Mouse (Mus musculus) limb, embryonic 14.5 days (tissue): ENCODE results near the gene Tpst2. TPM values are rescaled to one million over a fixed set of nuclear protein-coding genes. Genes with fewer than 3 reads are reported as not detected.

Experiments
- ATAC-seq: fragments of 200-750 bp; cut with Nextera tagmentation; 2 replicates; pipeline ENCODE4 v1.8.0; 2017; ENCODE audit warnings: low read depth, moderate number of reproducible peaks, moderate TSS enrichment; ENCODE audit not compliant: low FRiP score
- DNase-seq: peaks from one replicate; pipeline ENCODE4 v3.0.0-alpha.2; 2015; ENCODE audit warnings: low spot score
- H3K27ac ChIP-seq: fragments of 300-500 bp; sonication (generic); replicated peaks from 2 replicates; pipeline ENCODE4 v1.5.1; 2014; ENCODE audit warnings: low read depth, mild to moderate bottlenecking, low read length, moderate library complexity, mixed read lengths
- H3K27me3 ChIP-seq: fragments of 300-500 bp; sonication (generic); 2 replicates; pipeline ENCODE4 v1.6.1; 2014; ENCODE audit warnings: low read length, mixed read lengths; ENCODE audit not compliant: control insufficient read depth, insufficient read depth
- H3K36me3 ChIP-seq: fragments of 300-500 bp; sonication (generic); 2 replicates; pipeline ENCODE4 v1.6.1; 2014; ENCODE audit warnings: mild to moderate bottlenecking, low read length, moderate library complexity, mixed read lengths; ENCODE audit not compliant: control insufficient read depth, insufficient read depth
- H3K4me1 ChIP-seq: fragments of 300-500 bp; sonication (generic); 2 replicates; pipeline ENCODE4 v1.6.1; 2014; ENCODE audit warnings: antibody characterized with exemption, low read length, mixed read lengths; ENCODE audit not compliant: control insufficient read depth, insufficient read depth
- H3K4me2 ChIP-seq: fragments of 300-500 bp; sonication (generic); replicated peaks from 2 replicates; pipeline ENCODE4 v1.6.1; 2014; ENCODE audit warnings: low read depth, mild to moderate bottlenecking, low read length, moderate library complexity; ENCODE audit not compliant: severe bottlenecking
- H3K4me3 ChIP-seq: fragments of 300-500 bp; sonication (generic); replicated peaks from 2 replicates; pipeline ENCODE4 v1.5.1; 2014; ENCODE audit warnings: low read length
- H3K9ac ChIP-seq: fragments of 300-500 bp; sonication (generic); 2 replicates; pipeline ENCODE4 v1.6.1; 2014; ENCODE audit warnings: mild to moderate bottlenecking, low read depth, low read length, moderate library complexity; ENCODE audit not compliant: severe bottlenecking
- H3K9me3 ChIP-seq: fragments of 300-500 bp; sonication (generic); 2 replicates; pipeline ENCODE4 v1.6.1; 2016; ENCODE audit warnings: low read length; ENCODE audit not compliant: control insufficient read depth
- POLR2A ChIP-seq: fragments of 200-500 bp; IDR thresholded peaks from 2 replicates; pipeline ENCODE4 v1.8.0; 2012; ENCODE audit warnings: inconsistent platforms, mild to moderate bottlenecking, moderate library complexity, borderline replicate concordance; ENCODE audit not compliant: insufficient read depth, insufficient read length; ENCODE audit errors: extremely low read depth
- WGBS: fragments of 180-500 bp; shearing (Covaris S2); extraction: QIAGEN DNeasy Blood & Tissue Kit; methylation state at CpG from one replicate; pipeline ENCODE4 v1.1.7; 2014; 5-methylcytosine and 5-hydroxymethylcytosine counted together
- polyA plus RNA-seq, 2 experiments: library from polyadenylated mRNA; depleted of rRNA in 1 of 2; stranded (reverse) in 1 of 2; unstranded in 1 of 2; fragments of >200 nt; fragmentation: Nextera tagmentation in 1 of 2; extraction: Ambion mirVana in 1 of 2; gene quantifications; 2 replicates each; pipeline versions ENCODE4 v1.2.1 to v1.2.3; 2012 to 2014

The Tpst2 gene
- polyA plus RNA-seq, 2 experiments = 37.0 to 39.7 TPM

DNA sequence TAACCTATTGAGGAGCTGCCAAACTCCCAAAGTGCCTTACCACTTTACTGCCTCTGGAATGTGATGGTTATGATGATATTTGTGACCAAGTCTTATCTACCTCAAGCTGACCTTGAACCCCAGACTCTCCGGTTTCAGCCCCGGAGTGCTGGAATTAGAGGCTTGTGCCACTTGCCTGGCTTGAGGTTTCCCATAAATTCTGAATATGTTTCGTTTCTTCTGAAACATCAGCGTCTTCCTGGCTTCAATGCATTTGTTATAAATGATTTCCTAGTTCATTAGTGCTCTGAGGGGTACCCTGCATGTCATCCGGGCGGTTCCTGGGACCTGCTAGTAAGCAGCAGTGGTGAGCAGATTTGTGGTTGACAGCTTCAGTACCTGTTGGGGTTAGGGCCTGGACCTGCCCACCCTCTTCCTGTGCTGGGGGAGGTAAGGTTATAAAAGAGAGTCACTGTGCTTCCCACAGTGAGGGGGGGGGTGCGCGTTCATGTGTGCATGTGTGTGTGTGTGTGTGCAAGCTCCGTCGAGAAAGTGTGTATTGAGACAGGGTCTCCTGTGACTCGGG lies 1.5 kb downstream of the Tpst2 start:
- Histone ChIP-seq H3K27ac (no peak overlapping the region), H3K4me2 (peak overlapping the region; percentile 63), H3K4me1 (peaks cover 18% of the 10 kb centered on the region), H3K36me3 (no peaks in the 10 kb centered on the region; the same call in 1 of the 2 replicates), H3K4me3 (peak overlapping the region; percentile 80), H3K9ac (no peak overlapping the region), H3K9me3 (no peaks in the 10 kb centered on the region), H3K27me3 (no peaks in the 10 kb centered on the region)
- TF ChIP-seq POLR2A = no peak
- WGBS = 92% methylated on average over 11 of the region's 11 CpGs
- DNase-seq (no peak), ATAC-seq (no peak)

DNA sequence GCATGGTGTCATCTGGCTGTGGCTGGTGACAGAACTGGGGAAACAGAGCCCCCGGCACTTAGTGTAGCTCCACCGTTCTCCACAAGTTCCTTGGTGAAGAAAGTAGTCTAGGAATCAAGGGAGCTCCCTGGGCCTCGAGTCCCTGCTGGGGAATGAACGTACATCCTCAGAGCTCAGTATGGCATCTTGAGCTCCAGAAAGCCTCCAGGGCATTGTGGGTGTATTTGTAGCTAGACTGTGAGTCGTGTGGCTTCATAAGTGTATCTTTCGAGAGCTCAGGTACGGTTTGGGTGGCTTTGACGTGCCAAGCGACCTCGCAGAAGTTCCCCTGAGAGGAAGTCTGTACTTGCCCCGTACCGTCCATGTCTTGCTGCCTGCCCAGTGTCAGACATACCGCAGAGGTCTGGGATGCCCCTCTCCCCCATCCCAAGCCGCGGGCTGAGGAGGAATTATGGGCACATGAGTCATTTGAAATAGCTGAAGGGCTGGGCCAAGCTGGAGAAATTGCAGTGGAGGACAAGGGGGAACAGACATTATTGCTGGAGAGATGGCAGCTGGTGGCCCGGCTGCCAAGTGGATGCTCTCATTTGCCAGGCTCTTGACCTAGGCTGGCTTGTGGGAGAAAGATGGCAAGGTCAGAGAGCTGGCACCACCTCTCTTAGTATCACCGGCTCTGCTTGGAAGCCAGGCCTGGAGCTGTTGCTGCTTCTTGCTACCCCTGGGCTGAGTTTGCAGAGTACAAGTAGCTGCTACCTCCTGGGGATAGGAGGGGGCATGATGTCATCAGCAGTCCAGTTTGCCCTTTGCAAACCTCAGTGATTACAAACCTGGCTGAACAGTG lies 2.9 kb downstream of the Tpst2 start:
- no peak for TF ChIP-seq POLR2A
- H3K4me2 ChIP-seq = no peak overlapping the region
- no peaks in the 10 kb centered on the region for H3K9me3 ChIP-seq
- no peaks in the 10 kb centered on the region for H3K27me3 ChIP-seq
- H3K36me3 ChIP-seq = no peaks in the 10 kb centered on the region; the same call in 1 of the 2 replicates
- no peak overlapping the region; the same call in 1 of the 2 replicates for H3K9ac ChIP-seq
- WGBS = 85% methylated on average over 17 of the region's 17 CpGs
- H3K4me3 ChIP-seq = no peak overlapping the region
- ATAC-seq (no peak), DNase-seq (no peak)
- no peak overlapping the region for H3K27ac ChIP-seq
- peaks cover 18% of the 10 kb centered on the region for H3K4me1 ChIP-seq

DNA sequence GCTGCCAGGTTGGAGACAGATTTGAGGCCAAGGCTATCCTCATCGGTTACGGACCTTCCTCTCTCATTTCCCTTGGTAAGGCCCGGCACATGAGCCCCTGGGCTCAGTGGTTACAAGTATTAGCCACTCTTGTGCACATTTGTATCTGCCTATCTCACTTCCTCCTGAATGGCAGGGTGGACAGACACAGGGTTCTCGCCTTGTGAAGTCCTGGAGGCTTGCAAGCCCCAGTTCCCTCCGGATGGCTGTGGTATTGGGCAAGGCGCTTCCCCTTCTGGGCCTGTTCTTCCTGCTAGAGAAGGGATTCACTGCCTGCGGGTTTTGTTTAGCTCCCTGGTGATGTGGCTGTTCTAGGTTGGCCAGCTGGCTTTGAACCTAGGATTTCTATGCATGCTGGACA lies 3.7 kb downstream of the Tpst2 start:
- Histone ChIP-seq H3K4me2 (no peak overlapping the region), H3K36me3 (no peaks in the 10 kb centered on the region; the same call in 1 of the 2 replicates), H3K4me3 (no peak overlapping the region), H3K9me3 (no peaks in the 10 kb centered on the region), H3K27me3 (no peaks in the 10 kb centered on the region), H3K4me1 (peaks cover 16% of the 10 kb centered on the region), H3K9ac (no peak overlapping the region), H3K27ac (no peak overlapping the region)
- TF ChIP-seq POLR2A = no peak
- no peak for DNase-seq
- 86% methylated on average over 7 of the region's 7 CpGs for WGBS
- ATAC-seq = no peak

DNA sequence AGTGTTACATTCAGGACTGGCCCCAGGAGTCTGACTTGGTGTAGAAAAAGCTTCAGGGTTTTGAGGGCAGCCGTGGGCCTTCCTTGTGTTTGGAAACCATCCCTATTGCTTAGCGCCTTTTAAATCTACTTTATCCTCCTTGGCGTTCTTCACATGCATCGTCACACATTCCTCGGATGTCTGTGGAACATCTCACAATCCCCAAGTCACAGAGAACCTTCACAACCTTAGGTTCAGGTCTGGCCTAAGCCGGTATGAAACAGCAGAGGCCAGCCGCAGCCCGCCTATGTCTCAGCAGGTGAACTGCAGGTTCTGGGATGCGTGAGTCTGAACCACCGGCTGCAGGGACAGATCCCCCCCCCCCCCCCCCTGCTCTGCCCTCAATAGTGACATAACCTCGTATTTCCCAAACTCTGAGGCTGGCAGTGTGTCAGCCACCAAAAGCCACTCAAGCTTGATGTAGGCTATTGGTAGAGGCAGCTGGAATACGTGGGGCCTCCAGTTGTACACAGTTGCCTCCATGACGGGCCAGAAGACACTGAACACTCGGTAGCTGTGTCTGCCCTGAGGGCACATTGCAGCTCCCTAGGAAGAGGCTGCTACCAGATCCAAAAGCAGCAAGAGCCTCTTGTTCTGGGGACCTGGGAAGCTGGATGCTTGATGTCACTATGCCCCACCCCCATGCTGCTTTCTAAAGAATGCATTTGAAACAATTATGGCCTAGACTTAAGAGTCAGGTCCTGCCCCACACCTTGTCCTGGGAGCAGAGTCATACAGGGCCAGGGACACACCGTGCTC lies 4.6 kb downstream of the Tpst2 start:
- no peak for ATAC-seq
- whole genome bisulfite sequencing = 61% methylated on average over 15 of the region's 15 CpGs

DNA sequence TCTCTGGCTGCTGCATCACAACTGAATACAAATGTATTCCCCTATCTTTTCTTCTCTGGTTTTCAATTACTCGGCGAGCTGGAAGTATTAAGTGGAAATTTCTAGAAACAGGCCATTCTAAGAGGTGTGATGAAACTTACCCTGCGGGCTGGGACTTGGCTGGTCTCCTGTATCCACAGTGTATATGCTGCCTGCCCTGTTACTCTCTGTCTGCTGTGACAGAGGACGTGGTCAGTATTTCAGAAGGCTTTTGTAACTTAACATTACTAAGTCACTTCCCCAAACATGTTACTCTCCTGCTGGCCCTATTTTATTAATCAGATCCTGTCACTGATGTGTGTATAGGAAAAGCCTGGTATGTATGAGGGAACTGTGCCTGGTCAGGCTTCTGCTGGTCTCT lies 5.2 kb downstream of the Tpst2 start:
- H3K9ac ChIP-seq = peak overlapping the region; percentile 31; the same call in 1 of the 2 replicates
- WGBS = 74% methylated on average over 4 of the region's 4 CpGs
- H3K27me3 ChIP-seq = no peaks in the 10 kb centered on the region
- no peak for DNase-seq
- H3K4me2 ChIP-seq = no peak overlapping the region
- no peak overlapping the region for H3K27ac ChIP-seq
- H3K4me3 ChIP-seq = no peak overlapping the region
- no peaks in the 10 kb centered on the region; the same call in 1 of the 2 replicates for H3K36me3 ChIP-seq
- no peak for TF ChIP-seq POLR2A
- no peak for ATAC-seq
- peaks cover 8% of the 10 kb centered on the region for H3K4me1 ChIP-seq
- no peaks in the 10 kb centered on the region for H3K9me3 ChIP-seq

More for the DNA sequence above, 4.6 kb downstream of the Tpst2 start:
- H3K4me3 ChIP-seq = no peak overlapping the region
- H3K9me3 ChIP-seq = no peaks in the 10 kb centered on the region
- peak overlapping the region; percentile 31; the same call in 1 of the 2 replicates for H3K9ac ChIP-seq
- no peaks in the 10 kb centered on the region for H3K27me3 ChIP-seq
- DNase-seq = no peak
- no peaks in the 10 kb centered on the region; the same call in 1 of the 2 replicates for H3K36me3 ChIP-seq
- TF ChIP-seq POLR2A = no peak
- H3K4me2 ChIP-seq = no peak overlapping the region
- H3K27ac ChIP-seq = no peak overlapping the region
- peaks cover 8% of the 10 kb centered on the region for H3K4me1 ChIP-seq
